Mouse (Mus musculus) liver, embryonic 14.5 days (tissue): ENCODE results near the gene Bspry. TPM values are rescaled to one million over a fixed set of nuclear protein-coding genes. Genes with fewer than 3 reads are reported as not detected.

ENCODE experiments used
- ATAC-seq: fragments of 200-750 bp; cut with Nextera tagmentation; 2 replicates; pipeline ENCODE4 v1.8.0; 2017; ENCODE audit warnings: moderate number of reproducible peaks, mild to moderate bottlenecking, moderate library complexity; ENCODE audit not compliant: insufficient read depth
- DNase-seq, 3 experiments: peaks; one replicate each; pipeline ENCODE4 v3.0.0-alpha.2; 2012 to 2013; ENCODE audit warnings: low read depth in 3 of 3, low spot score in 3 of 3
- H3K27ac ChIP-seq: fragments of 300-500 bp; sonication (generic); 2 replicates; pipeline ENCODE4 v1.5.1; 2014; ENCODE audit warnings: moderate library complexity, mild to moderate bottlenecking, control low read depth, inconsistent platforms
- H3K27me3 ChIP-seq: fragments of 300-500 bp; sonication (generic); 2 replicates; pipeline ENCODE4 v1.6.1; 2014; ENCODE audit warnings: mild to moderate bottlenecking, low read length, moderate library complexity; ENCODE audit not compliant: control insufficient read depth, insufficient read depth
- H3K36me3 ChIP-seq: fragments of 300-500 bp; sonication (generic); replicated peaks from 2 replicates; pipeline ENCODE4 v1.6.1; 2014; ENCODE audit warnings: low read depth; ENCODE audit not compliant: control insufficient read depth, insufficient read depth
- H3K4me1 ChIP-seq, 2 experiments: fragments of 200-500 bp in 1 of 2; fragments of 300-500 bp in 1 of 2; sonication (generic) in 1 of 2; replicated peaks; 2 replicates each; pipeline ENCODE4 v1.6.1; 2012 to 2014; ENCODE audit warnings: antibody characterized with exemption in 1 of 2, inconsistent platforms in 1 of 2, low read length in 1 of 2; ENCODE audit not compliant: control insufficient read depth in 2 of 2, insufficient read depth in 2 of 2
- H3K4me2 ChIP-seq: fragments of 300-500 bp; sonication (generic); 2 replicates; pipeline ENCODE4 v1.6.1; 2014; ENCODE audit warnings: low read depth, mild to moderate bottlenecking, control low read depth, moderate library complexity
- H3K4me3 ChIP-seq, 2 experiments: fragments of 200-500 bp in 1 of 2; fragments of 300-500 bp in 1 of 2; sonication (generic) in 1 of 2; 2 replicates each; pipeline ENCODE4 v1.5.1; 2012 to 2014; ENCODE audit warnings: low read depth in 2 of 2, low read length in 2 of 2, mild to moderate bottlenecking in 2 of 2, control low read depth in 1 of 2, inconsistent platforms in 1 of 2, moderate library complexity in 1 of 2; ENCODE audit not compliant: insufficient read depth in 1 of 2
- H3K9ac ChIP-seq: fragments of 300-500 bp; sonication (generic); replicated peaks from 2 replicates; pipeline ENCODE4 v1.6.1; 2014; ENCODE audit warnings: mild to moderate bottlenecking, control low read depth, moderate library complexity
- H3K9me3 ChIP-seq: fragments of 300-500 bp; sonication (generic); 2 replicates; pipeline ENCODE4 v1.6.1; 2016; ENCODE audit warnings: low read length, mixed read lengths; ENCODE audit not compliant: control insufficient read depth
- CTCF ChIP-seq: IDR thresholded peaks from 2 replicates; pipeline ENCODE4 v1.5.1; 2016; ENCODE audit warnings: antibody characterized with exemption, low read depth, control low read depth
- EP300 ChIP-seq: IDR thresholded peaks from 2 replicates; pipeline ENCODE4 v1.6.1; 2016; ENCODE audit warnings: antibody characterized with exemption, low read depth
- WGBS: fragments of 180-500 bp; shearing (Covaris S2); extraction: QIAGEN DNeasy Blood & Tissue Kit; methylation state at CpG from one replicate; pipeline ENCODE4 v1.1.7; 2014; ENCODE audit not compliant: insufficient replicate concordance; 5-methylcytosine and 5-hydroxymethylcytosine counted together
- polyA plus RNA-seq, 2 experiments: library from polyadenylated mRNA; depleted of rRNA in 1 of 2; stranded (reverse) in 1 of 2; unstranded in 1 of 2; fragments of >200 nt; fragmentation: Nextera tagmentation in 1 of 2; extraction: Ambion mirVana in 1 of 2; gene quantifications; 2 replicates each; pipeline versions ENCODE4 v1.2.1 to v1.2.3; 2012 to 2014

Bspry gene
- polyA plus RNA-seq, 2 experiments: 0.17 to 0.19 TPM

- DNase-seq (no peak), ATAC-seq (no peak)
- no peak overlapping the region for H3K4me2 ChIP-seq
- H3K27ac ChIP-seq: no peak overlapping the region
- no peaks in the 10 kb centered on the region for H3K36me3 ChIP-seq
- peaks cover 26% of the 10 kb centered on the region for H3K27me3 ChIP-seq
- H3K4me3 ChIP-seq: no peak overlapping the region
- no peak overlapping the region for H3K9ac ChIP-seq
- H3K9me3 ChIP-seq: no peaks in the 10 kb centered on the region
- 24% methylated on average over 10 of the region's 10 CpGs for WGBS
- TF ChIP-seq EP300 (no peak), CTCF (no peak)
- peaks cover 20% of the 10 kb centered on the region in 2 experiments for H3K4me1 ChIP-seq
Measured at GRCm38 (mm10) chr4:62480709-62481605, 1.1 kb downstream of the Bspry start.

- Histone ChIP-seq H3K4me2 (no peak overlapping the region), H3K27ac (no peak overlapping the region), H3K9me3 (no peaks in the 10 kb centered on the region), H3K4me3 (no peak overlapping the region), H3K9ac (no peak overlapping the region), H3K27me3 (peaks cover 19% of the 10 kb centered on the region), H3K4me1 (peaks cover 21 to 27% of the 10 kb centered on the region in 2 experiments), H3K36me3 (no peaks in the 10 kb centered on the region)
- TF ChIP-seq EP300: no peak
- TF ChIP-seq CTCF: no peak
- DNase-seq (no peak), ATAC-seq (no peak)
- 52% methylated on average over 3 of the region's 3 CpGs for WGBS
Measured at GRCm38 (mm10) chr4:62484928-62485327, 5.1 kb downstream of the Bspry start.

GRCm38 (mm10) chr4:62485450-62486161, 5.8 kb downstream of the Bspry start:
- Histone ChIP-seq H3K27ac (peak overlapping the region; percentile 27), H3K4me2 (peak overlapping the region; percentile 28), H3K9me3 (no peaks in the 10 kb centered on the region), H3K36me3 (no peaks in the 10 kb centered on the region), H3K4me3 (no peak overlapping the region), H3K9ac (peak overlapping the region; percentile 18; the same call in 1 of the 2 replicates), H3K4me1 (peaks cover 21 to 27% of the 10 kb centered on the region in 2 experiments), H3K27me3 (peaks cover 12% of the 10 kb centered on the region)
- peak in 2 of 3 experiments; percentile 40 to 53 for DNase-seq
- 66% methylated on average over 8 of the region's 8 CpGs for WGBS
- peak; percentile 84 for ATAC-seq
- TF ChIP-seq EP300: no peak
- no peak for TF ChIP-seq CTCF

GRCm38 (mm10) chr4:62486162-62486696, 6.4 kb downstream of the Bspry start:
- Histone ChIP-seq H3K4me3 (no peak overlapping the region), H3K27me3 (peaks cover 7% of the 10 kb centered on the region), H3K9ac (no peak overlapping the region), H3K4me1 (peaks cover 21 to 27% of the 10 kb centered on the region in 2 experiments), H3K36me3 (no peaks in the 10 kb centered on the region), H3K9me3 (no peaks in the 10 kb centered on the region), H3K27ac (no peak overlapping the region), H3K4me2 (peak overlapping the region; percentile 28)
- DNase-seq: no peak
- 85% methylated on average over 15 of the region's 15 CpGs for WGBS
- no peak for ATAC-seq
- TF ChIP-seq CTCF: no peak

GRCm38 (mm10) chr4:62487172-62487571, 7.3 kb downstream of the Bspry start:
- no peak overlapping the region for H3K27ac ChIP-seq
- no peak overlapping the region for H3K9ac ChIP-seq
- no peaks in the 10 kb centered on the region for H3K9me3 ChIP-seq
- WGBS: 79% methylated on average over 5 of the region's 5 CpGs
- DNase-seq (no peak), ATAC-seq (no peak)
- H3K27me3 ChIP-seq: peaks cover 4% of the 10 kb centered on the region
- TF ChIP-seq EP300 (no peak), CTCF (no peak)
- H3K4me2 ChIP-seq: no peak overlapping the region
- no peaks in the 10 kb centered on the region for H3K36me3 ChIP-seq
- peaks cover 21 to 27% of the 10 kb centered on the region in 2 experiments for H3K4me1 ChIP-seq
- no peak overlapping the region for H3K4me3 ChIP-seq
